Mouse (Mus musculus) thymus, postnatal 10 days (tissue): ENCODE results near the gene Rhob.

Experiments used
- DNase-seq, 2 experiments: peaks; one replicate each; pipeline ENCODE4 v3.0.0; 2021; ENCODE audit warnings: low spot score in 2 of 2

Rhob gene

DNA sequence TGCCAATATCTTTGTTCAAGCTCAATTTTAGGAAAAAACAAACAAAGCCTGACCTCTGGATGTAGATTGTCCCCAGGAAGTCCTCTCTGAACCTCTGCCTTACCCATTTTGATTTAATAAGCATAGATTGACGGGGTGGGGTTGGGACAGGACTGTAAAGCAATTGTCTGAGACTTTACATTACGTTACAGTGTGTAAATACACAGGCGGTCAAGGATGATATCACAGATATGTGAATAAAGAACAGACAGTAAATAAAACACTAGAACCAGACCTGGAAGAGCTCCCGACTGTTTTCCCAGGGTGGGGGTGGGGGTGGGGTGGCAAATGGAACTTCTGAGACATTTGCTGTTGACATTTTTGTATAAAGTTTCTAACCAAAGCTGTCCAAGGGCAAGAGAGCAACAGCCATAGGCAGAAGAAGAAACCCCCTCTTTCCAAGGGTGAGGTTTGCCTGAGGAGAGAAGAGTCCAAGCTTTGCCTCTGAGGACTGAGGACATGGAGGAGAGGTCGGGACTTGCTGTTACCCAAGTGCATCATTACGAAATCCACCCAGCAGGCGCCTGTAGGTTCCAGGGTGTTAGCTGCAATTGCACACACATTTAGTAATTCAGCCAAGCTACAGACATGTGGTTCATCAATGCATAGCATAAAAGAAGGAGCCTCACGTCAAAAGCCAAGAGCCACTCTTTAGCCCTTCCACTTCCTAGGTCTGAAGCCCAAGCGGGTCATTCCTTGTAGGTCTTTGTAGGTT, 7.3 kb upstream of the Rhob start:
- DNase-seq = no peak

DNA sequence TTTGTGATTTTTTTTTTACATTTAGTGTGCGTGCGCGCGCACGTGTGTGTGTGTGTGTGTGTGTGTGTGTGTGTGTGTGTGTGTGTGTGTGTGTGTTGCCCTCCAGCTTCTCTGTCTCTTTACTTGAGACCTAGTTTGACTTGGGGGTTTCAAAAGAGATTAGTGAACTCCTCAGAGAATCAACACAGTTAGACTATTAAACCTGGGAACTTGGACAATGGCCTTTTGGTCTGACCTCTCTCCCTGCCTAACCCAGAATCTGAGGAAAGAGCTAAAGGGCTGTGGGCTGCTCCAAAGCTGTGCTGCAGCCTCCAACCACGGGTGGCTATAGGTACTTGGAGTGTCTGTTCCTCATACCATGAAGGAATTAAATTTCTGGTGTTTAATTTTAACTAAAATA, 4.3 kb upstream of the Rhob start:
- no peak for DNase-seq

DNA sequence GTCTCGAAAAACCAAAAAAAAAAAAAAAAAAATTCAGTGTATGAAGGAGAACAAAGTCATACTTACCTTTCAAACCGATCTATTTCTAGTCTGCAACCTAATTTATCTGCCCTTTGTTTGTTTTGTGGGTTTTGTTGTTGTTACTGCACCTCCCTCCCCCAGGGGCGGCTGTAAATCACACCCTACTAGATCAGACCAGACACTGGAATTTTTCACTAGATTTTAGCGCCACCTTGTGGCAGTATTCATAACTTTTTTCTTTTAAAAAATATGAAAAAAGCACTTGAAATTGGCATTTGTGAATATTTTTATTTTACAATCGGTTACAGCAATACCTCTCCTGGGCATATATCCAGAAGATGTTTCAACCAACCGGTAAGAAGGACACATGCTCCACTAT, 2.7 kb upstream of the Rhob start:
- peak in 1 of 2 experiments; percentile 53 for DNase-seq

DNA sequence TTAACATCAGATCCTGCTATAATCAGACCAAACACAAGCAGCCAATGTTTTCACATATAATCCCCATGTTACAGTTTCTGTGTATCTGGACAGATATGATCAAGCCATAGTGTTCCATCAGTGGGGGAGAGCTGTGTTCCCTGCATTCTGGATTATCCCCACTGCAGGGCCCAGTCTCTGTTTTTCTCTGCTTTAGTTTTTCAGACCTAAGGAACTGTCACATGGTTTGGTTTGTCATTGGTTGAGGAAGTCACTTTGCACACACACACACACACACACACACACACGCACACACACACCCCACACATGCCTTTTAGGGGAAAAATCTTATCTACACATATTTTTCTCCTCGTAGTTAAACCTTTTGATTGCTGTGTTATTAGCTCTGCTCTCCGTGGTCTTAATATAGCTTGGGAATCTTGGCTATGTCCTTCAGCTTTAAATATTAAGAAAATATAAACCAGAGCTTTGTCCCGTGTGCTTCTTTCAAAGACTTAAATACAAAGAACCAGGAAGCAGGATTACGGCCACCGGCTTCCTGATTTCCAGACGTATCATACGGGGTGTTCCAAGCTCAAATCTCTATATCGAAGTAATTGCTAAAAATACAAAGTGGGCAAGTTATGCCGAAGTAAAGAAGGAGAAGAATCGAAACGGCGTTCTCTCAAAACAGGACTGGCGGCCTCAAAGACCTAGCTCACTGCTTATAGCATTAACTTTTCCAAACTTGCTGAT, 1.9 kb upstream of the Rhob start:
- DNase-seq = no peak

DNA sequence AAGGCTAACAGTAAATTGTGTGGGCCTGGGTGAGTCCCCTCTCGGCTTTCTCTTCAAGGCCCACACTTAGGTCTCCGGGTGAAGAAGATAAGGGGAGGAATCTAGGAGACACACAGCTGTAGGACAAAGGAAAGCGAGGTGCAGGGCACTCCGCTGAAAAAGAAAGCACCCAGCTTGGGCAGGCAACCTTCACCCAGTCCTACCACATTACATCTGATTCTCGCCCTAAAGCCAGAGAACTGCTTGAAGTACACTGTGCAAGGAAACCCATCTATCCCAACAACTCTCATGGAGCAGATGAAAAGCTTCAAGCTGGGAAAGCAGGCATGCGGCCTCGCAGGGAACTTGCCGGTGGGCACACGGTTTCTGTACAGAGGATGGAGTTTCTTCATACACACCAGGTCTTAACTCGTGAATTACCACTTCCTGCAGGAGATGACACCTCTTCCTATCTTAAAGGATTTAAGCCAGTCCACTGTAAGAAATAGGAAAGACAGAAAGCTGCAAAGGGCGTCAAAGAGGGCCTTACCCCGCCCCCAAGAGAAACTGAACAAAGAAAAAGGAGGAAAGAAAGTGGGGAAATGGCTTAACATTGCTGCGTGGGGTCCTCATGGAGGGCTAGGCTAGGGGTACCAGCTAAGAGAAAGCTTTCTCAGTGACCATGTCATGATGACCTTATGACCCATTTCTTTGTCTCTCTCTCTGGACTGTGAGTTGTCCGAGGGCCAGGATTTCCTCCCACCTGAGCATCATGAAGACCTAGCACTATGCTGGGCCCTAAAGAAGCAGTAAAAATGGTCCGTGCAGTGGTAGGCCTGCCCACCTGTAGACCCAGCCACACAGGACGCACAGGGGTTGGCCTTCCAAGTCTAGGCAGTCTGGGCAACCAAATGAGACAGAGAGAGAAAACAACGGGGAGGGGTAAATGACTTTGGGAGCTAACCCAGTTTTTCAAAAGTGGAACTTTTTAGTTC, 1.1 kb upstream of the Rhob start:
- no peak for DNase-seq

DNA sequence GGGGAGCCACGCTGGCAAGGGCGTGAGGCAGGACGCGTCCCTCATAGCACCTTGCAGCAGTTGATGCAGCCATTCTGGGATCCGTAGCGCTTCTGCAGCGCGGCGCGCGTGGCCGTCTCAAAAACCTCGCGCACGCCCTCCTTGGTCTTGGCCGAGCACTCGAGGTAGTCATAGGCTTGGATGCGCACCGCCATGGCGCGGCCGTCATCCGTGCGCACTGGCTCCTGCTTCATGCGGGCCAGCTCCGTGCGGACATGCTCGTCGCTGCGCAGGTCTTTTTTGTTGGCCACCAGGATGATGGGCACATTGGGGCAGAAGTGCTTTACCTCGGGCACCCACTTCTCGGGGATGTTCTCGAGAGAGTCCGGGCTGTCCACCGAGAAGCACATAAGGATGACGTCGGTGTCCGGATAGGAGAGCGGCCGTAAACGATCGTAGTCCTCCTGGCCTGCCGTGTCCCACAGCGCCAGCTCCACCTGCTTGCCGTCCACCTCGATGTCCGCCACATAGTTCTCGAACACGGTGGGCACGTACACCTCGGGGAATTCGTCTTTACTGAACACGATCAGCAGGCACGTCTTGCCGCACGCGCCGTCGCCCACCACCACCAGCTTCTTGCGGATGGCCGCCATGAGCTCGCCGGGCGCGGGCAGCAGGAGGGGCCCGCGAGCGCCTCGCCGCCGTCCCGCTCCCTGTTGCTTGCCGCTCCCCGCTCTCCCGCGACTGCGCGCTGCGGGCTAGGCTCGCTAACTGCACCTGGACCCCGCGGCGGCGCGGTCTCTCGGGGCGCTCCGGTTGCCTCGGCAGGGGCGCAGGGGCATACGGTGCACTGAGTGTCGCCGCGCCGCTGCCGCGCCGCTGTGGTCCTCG, 573 bp downstream of the Rhob start:
- peak in 1 of 2 experiments; percentile 18 for DNase-seq

DNA sequence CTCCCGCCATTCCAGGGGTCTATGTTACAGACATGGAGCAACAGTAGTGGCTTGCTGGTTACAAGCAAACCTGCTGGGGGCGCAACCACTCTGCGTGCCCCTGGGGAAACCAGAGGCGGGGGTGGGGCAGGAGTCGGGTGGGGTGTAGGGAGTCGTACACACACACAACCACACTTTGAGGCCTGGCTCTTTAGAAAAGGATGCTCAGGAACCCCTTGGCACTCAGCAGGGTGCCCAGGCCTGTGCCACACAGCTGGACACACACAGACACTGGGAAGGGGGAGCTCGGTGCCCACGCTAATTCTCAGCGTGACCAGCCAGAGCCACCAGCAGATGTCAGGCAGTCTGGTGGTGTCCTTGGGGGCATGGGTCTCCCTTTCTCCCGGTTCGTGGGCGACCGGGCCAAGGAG, 1.2 kb downstream of the Rhob start:
- DNase-seq = no peak

DNA sequence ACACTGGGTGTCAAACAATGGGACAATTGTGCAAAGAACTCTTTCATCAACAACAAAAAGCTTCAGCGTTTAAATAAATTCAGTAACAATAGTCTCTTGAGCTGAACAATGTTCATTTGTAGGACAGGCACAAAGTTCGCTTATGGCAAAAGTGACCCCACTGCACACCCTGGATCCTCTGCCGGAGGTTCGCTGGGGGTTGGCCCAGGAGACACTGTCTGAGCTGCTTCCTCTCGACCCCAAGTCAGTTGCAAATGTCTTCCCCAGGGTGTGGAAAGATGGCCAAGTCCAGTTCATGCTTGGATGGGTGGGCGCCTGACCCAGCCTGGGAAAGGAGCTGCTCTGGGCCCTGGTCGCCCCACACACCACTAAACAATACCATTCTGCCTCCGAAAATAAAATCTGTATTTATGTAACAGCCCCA, 1.6 kb downstream of the Rhob start:
- no peak for DNase-seq

DNA sequence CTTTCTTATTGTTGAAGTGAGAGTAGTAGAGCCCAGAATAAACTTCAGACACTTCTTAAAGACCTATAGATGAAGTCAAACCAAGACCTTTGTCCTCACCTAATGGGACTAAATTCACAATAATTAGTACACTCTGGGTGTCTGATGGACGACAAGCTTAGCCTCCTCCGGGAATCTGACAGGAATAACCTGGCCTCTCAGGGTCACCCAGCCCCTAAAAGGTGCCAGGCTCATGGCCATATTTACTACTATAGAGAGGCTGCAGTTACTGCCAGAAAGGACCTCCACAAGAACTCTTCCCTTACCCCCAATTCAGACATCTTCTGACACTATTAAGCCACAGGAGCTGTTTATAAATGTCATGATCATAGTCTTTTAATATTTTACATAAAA, 2.5 kb downstream of the Rhob start:
- DNase-seq = no peak

DNA sequence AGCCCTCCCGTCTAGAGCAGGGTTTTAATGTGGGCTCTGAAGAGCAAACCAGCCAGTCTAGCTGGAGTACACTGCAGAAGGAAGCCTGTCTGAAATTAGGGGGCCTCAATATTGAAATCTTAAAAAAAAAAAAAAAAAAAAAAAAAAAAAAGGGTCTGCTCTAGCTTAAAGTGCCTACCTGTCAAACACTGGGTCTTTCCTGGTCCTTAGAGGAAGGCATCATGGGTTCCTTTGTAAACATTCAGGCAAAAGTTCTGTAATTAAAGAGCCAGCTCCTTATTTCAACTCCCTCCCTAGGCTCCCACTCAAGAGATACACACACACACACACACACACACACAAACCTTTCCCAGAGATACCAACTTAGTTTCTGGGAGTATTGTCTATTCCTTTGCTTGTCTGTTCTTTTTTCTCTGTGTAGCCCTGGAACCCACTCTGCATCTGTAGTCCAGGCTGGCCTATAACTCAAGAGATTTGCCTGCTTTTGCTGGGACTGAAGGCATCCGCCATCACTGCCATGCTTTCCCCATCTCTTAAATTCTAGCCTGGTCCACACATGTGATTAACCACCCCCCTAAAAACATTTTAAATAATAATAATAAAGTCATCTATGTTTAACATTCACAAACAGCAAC, 3.0 kb downstream of the Rhob start:
- DNase-seq = no peak

DNA sequence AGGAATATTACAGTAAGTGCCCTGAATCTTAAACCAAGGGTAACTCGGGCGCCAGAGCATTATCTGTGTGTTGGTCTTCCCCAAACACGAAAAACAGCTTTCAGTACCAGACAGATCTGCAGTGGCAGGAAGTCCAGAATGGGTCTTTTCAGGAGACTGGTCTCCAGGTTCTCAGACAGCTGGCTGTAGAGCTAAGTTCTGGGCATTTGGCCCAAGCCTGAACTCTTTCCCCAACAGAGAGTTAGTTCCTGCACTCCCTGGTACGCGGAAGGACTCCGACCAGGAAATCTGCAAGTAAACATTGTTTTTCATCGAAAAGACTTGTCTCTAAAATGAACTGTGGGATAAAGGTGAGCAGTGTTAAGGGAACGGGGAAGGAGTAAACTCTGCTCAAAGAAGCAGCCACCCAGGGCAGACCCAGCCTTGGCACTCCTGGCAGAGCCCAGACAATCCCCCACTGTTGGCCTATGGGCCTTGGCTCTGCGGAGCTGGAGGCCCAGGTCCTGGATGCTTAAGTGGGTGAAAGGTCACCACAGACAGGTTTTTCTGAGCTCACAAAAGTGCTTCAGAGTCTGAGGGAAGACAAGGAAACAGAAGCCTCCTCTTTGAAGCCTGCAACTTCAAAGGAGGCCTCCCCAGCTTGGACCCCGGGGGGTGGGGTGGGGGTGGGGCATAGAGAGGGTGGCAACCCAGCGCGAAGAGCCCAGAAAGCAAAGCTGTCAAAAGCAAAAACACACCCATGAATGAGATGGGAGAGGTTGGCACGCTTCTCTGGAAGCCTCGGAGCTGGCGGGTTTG, 3.7 kb downstream of the Rhob start:
- DNase-seq = no peak

DNA sequence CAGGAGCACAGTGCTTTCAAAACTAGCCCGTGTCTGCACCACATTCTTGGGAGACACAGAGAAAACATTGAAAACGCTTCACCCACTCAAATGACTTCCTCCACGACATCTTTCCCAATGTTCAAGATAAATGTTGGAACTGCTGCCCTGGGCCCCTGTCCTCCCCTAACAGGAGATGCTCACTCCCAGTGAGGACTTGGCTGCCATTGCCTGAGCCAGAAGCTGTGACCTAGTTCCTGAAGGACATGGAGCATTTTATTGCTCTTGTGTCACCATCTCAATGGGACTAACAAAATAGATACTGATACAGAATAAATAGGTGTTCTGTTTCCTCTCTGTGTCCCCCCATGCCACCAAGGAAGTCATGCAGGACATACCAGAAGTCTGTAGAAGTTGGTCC, 5.1 kb downstream of the Rhob start:
- DNase-seq = no peak

DNA sequence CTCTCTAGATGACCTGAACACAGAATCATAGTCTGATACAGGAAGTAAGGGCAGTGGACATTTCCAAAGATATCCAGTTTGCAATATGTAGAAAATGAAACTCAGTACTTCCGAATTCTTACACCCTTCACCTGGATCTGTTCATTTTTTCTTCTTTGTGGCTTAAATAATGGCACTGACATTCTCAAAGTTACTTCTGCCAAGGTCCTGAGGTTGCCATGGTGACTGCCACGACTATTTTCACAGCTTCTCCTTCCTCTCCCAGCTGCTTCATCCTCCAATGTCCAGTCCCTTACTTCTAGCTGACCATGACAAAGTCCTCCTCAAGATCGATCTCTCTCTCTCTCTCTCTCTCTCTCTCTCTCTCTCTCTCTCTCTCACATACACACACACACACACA, 6.4 kb downstream of the Rhob start:
- DNase-seq = no peak

DNA sequence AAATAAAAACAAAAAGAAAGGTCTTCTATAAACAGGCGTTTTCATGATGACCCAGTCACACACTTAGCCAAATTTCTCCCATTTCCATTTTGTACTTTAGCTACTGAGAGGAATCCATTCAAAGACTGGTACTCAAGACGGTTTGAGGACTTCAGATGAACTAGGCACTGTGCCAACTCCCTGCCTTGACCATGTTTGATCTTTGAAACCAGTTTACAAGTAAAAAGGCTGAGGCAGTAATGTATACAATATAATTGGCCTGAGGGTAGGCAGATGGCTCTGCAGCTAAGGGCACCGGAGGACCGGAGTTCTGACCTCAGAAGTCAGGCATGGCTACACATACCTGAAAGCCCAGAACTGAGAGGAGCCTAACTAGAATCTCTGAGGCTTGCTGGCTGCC, 10.7 kb downstream of the Rhob start:
- no peak for DNase-seq

DNA sequence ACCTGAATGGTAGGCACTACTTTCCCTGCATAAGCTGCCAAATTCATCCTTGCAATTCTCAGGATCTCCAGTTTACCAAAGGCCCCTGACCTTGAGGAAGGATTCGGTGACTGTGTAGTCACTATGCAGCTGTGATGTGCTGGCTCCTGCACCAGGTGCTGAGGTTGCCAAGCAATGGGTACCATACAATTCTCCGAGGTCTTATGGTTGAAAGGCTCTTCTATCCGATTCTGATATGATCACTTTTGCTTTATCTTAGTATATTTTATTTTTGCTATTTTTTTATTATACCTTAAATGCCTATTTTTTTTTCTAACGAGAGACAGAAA, 11.2 kb downstream of the Rhob start:
- no peak for DNase-seq

DNA sequence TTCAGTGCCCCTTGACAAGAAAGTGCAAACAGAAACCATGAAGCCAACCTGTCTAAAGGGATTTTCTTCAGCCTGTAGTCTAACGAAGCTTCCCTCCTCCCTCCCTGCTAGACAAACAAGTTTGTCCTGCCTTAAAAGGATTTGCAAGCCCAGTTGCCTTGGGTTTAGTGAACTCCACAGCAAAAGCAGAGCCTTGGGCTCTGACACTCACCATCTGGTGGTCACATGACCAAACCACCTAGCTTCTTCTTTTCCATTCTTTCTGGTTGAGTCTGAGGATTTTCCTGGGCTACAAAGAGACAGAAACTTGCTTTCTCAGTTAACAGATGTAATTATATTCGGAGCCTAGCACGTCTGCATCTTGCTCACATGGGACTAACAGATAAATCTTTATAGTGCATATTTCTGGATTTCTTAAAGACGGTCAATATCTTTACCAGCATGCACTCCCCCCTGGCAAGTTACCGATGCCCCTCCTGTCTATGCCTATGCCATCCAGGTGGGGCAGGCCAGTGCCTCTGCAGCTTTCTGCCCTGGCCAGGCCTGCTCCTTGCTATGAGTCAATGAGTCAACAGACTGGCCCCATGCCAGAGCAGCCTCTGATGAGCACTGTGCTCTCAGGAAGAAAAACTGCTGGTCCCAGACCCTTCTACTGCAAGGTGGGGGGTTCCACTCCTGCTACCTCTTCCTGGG, 11.7 kb downstream of the Rhob start:
- DNase-seq = no peak

DNA sequence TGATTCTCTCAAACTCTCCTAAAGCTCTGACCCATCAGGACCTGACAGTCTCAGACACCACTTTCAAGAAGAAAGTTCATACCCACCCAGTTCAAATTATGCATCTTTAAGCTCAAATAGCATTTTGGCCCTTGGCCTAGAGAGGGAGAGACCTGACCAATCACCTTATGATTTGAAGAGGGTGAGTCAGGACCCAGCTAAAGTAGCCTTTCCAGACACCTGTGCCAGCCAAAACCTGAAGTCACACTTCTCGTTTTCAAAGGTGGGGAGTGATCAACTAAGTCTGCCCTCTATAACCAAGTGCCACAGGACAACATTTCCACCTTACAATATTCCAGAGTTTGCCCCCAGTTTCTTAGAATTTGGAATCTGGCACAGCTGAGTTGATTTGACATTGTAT, 12.5 kb downstream of the Rhob start:
- DNase-seq = no peak

DNA sequence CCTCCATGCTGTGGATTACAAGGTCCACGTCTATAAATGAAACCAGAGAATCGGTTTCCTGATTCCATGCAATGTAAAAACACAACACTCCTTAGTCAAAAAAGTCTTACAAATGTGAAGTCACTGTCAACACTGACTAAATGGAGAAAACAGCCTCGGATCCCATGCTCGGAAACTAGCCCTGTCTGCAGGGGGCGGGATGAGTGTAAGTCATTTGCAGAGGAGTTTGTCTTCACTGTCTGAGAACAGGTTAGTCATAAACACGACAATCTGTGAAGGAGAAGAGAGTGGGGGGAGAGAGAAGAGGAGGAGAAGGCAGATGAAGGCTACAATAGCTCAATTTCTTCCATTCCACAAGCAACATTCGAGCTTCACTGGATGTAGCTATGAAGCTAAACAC, 14.6 kb downstream of the Rhob start:
- no peak for DNase-seq

DNA sequence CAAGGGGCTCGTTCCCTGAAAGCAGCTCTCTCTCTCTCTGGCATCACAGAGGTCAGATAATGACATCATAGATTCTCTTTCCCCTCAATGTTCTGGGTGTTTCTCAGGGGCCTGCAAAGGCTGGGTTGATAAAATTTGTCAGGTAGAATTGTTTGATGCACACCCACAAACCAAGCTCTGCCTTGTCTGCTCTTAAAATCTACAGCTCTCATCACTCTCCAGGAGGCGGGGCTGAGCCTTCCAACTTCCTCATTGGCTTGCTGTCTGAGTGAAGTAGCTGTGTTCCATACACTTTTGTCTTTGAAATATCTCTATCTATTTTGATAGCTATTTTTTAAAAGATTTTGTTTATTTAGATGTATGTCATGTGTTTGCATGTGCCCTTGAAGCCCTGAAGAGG, 17.6 kb downstream of the Rhob start:
- no peak for DNase-seq
